Mouse (Mus musculus) heart, postnatal 0 days (tissue): ENCODE results near the gene Gm10271.

Experiments used
- CTCF ChIP-seq: IDR thresholded peaks from 2 replicates; pipeline ENCODE4 v1.5.1; 2016; ENCODE audit warnings: antibody characterized with exemption, control low read depth, low read depth
- EP300 ChIP-seq: IDR thresholded peaks from 2 replicates; pipeline ENCODE4 v1.6.1; 2016; ENCODE audit warnings: antibody characterized with exemption, low read depth

DNA sequence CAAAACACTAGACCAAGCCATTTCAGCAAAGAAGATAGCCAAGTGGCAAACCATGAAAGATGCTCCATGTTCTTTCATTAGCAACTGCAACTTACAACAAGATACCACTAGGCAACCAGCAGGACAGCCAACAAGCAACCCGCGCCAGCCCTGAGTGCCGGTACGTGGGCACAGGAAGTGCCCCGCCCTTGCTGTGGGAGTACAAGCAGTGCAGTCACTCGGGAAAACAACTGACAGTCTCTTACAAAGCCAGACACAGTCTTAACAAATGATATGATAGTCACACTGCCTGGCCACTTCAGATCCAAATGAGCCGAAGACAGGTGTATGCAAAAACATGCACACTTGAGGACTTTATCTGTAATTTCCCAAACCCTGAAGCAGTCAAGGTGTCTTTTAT lies 41.9 kb downstream of the Gm10271 start:
- no peak for TF ChIP-seq CTCF
- TF ChIP-seq EP300: no peak
